Mouse (Mus musculus) cerebellum, adult 2 months (tissue): ENCODE measurements around the gene Capn11. TPM values are rescaled to one million over a fixed set of nuclear protein-coding genes. Genes with fewer than 3 reads are reported as not detected.

Experiments
- DNase-seq, 2 experiments: peaks; one replicate each; pipeline ENCODE4 v3.0.0; 2021
- H3K27ac ChIP-seq: fragments of 200-500 bp; 2 replicates; pipeline ENCODE4 v1.5.1; 2012; ENCODE audit warnings: low read length, control low read depth, inconsistent platforms; ENCODE audit not compliant: insufficient read depth
- H3K27me3 ChIP-seq: fragments of 200-500 bp; 2 replicates; pipeline ENCODE4 v1.6.1; 2012; ENCODE audit warnings: inconsistent platforms, mild to moderate bottlenecking, low read length, moderate library complexity; ENCODE audit not compliant: control insufficient read depth, insufficient read depth
- H3K4me1 ChIP-seq: fragments of 200-500 bp; 2 replicates; pipeline ENCODE4 v1.6.1; 2011; ENCODE audit warnings: low read length; ENCODE audit not compliant: control insufficient read depth, insufficient read depth
- H3K4me3 ChIP-seq: fragments of 200-500 bp; replicated peaks from 2 replicates; pipeline ENCODE3; 2011; ENCODE audit warnings: mild to moderate bottlenecking, low read depth, low read length, control low read depth; ENCODE audit not compliant: insufficient read depth
- CTCF ChIP-seq: fragments of 200-500 bp; IDR thresholded peaks from 2 replicates; pipeline ENCODE4 v1.5.1; 2011; ENCODE audit warnings: low read depth, mild to moderate bottlenecking, control low read depth, low read length, moderate library complexity, borderline replicate concordance; ENCODE audit not compliant: insufficient read depth
- POLR2A ChIP-seq: fragments of 200-500 bp; IDR thresholded peaks from 2 replicates; pipeline ENCODE4 v1.6.1; 2011; ENCODE audit warnings: low read length, control low read depth, borderline replicate concordance; ENCODE audit not compliant: insufficient read depth
- WGBS: fragments of 180-500 bp; shearing (Covaris S2); methylation state at CpG from one replicate; pipeline ENCODE4 v1.1.7; 2018; 5-methylcytosine and 5-hydroxymethylcytosine counted together
- polyA plus RNA-seq: library from polyadenylated mRNA; depleted of rRNA; stranded (reverse); fragments of >200 nt; gene quantifications from 2 replicates; pipeline ENCODE4 v1.2.3, GENCODE M21; 2012; rRNA removed

Capn11 gene
- polyA plus RNA-seq, 1 experiment, result 4.7 TPM

DNA sequence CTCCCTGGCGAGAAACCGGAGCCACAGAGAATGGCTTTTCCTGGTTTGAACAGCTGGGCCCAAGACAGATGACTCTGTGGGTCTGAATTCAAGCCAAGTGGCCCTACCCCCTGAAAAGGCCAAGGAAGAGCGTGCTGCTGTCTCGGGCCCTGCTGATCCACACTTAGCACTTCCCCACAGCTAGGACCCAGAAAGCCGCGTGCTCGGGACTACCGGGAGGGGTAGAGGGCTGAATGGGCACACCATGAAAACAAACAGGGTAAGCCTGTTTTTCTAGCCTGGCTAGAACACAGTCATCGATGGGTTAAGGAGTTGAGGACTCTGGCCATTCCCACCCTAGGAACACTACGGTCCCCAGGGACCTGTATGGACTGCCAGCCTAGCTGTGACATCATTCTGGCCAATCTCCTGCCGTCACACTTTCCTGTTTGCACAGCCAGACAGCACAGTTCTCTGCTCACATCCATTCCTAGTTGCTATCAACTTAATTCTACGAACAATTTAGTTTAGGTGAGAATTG, 78.1 kb downstream of the Capn11 start:
- WGBS, result 29% methylated on average over 12 of the region's 12 CpGs
- TF ChIP-seq CTCF, result no peak
- no peak for TF ChIP-seq POLR2A
- H3K4me3 ChIP-seq, result no peak overlapping the region
- no peak for DNase-seq
- 0 out of 2 replicates have a peak overlapping the region, but pooled peaks have one; percentile 35 for H3K27ac ChIP-seq
- H3K4me1 ChIP-seq, result peaks cover 23% of the 10 kb centered on the region
- no peaks in the 10 kb centered on the region for H3K27me3 ChIP-seq

Other genes with a start within 250 kb of the Capn11 start
- 37.7 and 38.1 TPM in 2 replicates for gene Cdc5l, start 225.6 kb downstream of the Capn11 start, polyA plus RNA-seq
- gene Spats1, start 183.9 kb downstream of the Capn11 start, polyA plus RNA-seq, result 2.6 TPM in 2 replicates
- gene Aars2, start 152.5 kb downstream of the Capn11 start, polyA plus RNA-seq, result 43.9 and 44.3 TPM in 2 replicates
- 0.61 and 0.74 TPM in 2 replicates for gene Tcte1, start 135.9 kb downstream of the Capn11 start, polyA plus RNA-seq
- gene Tmem151b, start 109.6 kb downstream of the Capn11 start, polyA plus RNA-seq, result 125 and 130 TPM in 2 replicates
- gene Nfkbie, start 103.6 kb downstream of the Capn11 start, polyA plus RNA-seq, result 12.5 and 13.5 TPM in 2 replicates
- gene Slc35b2, start 95.5 kb downstream of the Capn11 start, polyA plus RNA-seq, result 71.3 and 74.0 TPM in 2 replicates
- gene Hsp90ab1, start 86.1 kb downstream of the Capn11 start, polyA plus RNA-seq, result 915 and 924 TPM in 2 replicates
- gene Slc29a1, start 59.7 kb downstream of the Capn11 start, polyA plus RNA-seq, result 72.2 and 75.6 TPM in 2 replicates
- not detected in 2 replicates for gene Mymx, start 57.2 kb downstream of the Capn11 start, polyA plus RNA-seq
- gene Mrpl14, start 27.0 kb upstream of the Capn11 start, polyA plus RNA-seq, result 78.4 and 84.2 TPM in 2 replicates
- gene Tmem63b, start 27.6 kb upstream of the Capn11 start, polyA plus RNA-seq, result 196 and 199 TPM in 2 replicates
- gene 1600014C23Rik, start 74.5 kb upstream of the Capn11 start, polyA plus RNA-seq, result 0.27 and 0.54 TPM in 2 replicates